Mouse (Mus musculus) forelimb bud, embryonic 11.5 days (tissue): ENCODE data around the gene Gm42420.

Source experiments
- DNase-seq: peaks from one replicate; pipeline ENCODE4 v3.0.0-alpha.2; 2012; ENCODE audit warnings: low read depth, low spot score

The Gm42420 gene

GRCm38 (mm10) chr6:39573791-39574554 lies 11.6 kb upstream of the Gm42420 start, which contains the start of gene Adck2:
Gene Adck2, plus strand, starts transcription at chr6:39573873.
- peak; percentile 73 for DNase-seq

- DNase-seq: no peak
Observed at GRCm38 (mm10) chr6:39574555-39574869, 11.0 kb upstream of the Gm42420 start.

GRCm38 (mm10) chr6:39574951-39575350 lies 10.6 kb upstream of the Gm42420 start:
- DNase-seq: no peak

DNA sequence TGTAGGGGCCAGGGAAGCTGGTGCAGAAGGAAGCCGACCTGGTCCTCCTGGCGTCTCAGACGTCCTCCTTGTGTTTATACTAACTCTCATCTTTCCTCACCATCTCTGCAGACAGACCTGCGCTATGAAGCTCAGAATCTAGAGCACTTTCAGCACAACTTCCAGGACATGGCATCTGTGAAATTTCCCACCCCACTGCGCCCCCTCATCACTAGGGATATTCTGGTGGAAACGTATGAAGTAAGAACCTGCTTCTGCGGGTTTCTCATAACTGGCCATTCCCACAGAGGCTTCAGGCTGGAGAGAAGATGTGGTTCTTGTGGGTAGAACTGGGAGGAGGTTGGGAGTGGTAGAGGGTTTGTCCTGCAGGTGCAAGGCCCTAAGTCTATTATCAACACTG lies 6.0 kb upstream of the Gm42420 start:
- no peak for DNase-seq

- no peak for DNase-seq
Observed at GRCm38 (mm10) chr6:39580558-39580957, 5.0 kb upstream of the Gm42420 start.

DNA sequence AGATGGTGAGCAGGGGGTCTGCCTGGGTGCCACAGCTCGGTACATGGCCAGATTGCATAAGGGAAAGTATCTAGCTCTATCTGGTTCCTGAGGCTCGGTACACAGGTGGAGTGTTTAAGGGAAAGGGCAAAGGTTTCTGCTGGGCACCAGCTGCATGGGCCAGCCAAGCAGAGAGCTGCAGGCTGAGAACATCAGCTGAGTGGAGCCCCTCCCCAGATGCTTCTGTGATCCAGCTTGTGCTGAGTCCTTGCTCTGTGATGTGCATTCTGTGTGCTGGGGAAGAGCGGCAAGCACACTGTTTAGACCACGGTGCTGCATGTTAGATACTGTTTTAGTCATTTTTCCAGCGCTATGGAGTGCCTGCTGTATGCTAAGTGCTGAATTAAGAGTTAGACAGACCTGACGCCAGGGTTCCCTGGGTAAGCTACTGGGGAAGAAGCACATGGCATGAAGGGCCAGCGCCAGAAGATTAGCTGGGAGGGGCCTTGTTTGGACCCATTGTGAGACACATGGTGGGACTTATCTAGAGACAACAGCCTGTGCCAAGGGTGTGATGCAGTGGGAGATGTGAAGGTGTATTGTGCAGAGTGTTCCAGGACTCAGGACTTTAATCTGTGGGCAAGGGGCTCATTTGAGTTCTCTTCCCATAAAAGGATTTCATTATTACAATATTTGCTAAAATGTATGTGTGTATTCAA lies 4.3 kb upstream of the Gm42420 start:
- no peak for DNase-seq

GRCm38 (mm10) chr6:39591481-39591880 lies 5.9 kb downstream of the Gm42420 start:
- no peak for DNase-seq

DNA sequence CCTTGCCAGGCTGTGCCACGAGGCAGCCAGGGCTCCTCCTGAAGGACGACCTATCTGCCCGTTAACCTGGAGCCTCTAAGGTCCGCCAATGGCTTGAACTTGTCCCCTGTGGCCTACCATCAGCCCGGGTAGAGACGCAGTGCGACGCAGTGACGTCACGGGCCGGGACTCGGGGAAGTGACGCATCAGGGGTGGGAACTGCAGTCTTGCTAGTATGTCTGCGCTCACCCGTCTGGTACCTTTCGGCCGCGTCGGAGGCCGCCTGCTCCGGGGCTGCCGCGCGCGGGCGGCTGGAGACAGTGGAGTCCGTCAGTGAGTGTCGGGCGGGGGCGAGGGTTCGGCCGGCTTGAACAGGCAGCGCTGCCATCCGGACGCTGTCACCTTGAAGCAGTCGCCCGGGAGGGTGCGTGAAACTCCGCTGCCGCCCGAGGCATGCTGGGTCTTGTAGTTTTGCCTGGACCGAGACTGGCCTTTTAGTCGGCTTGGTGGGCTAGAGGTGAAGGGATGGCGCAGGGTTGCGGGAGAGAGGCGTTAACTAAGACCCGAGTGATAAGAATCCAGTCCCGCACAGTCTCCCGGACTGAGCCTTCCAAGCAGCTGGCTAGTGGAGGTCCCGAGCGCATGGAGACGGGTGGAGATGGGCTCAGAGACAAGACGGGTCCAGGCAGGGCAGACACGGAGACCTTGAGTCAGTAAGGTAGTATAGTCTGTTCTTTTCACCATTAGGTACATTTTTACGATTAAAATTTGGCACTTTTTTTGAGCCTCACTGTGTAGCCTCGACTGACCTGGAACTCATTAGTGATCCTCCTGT lies 7.1 kb downstream of the Gm42420 start, which contains the start of gene Ndufb2:
TSS of gene Ndufb2 (plus strand) at position 174 of the 814 bp plus-strand sequence.
- peak; percentile 94 for DNase-seq

- DNase-seq: no peak
Observed at GRCm38 (mm10) chr6:39600851-39601250, 15.3 kb downstream of the Gm42420 start.

DNA sequence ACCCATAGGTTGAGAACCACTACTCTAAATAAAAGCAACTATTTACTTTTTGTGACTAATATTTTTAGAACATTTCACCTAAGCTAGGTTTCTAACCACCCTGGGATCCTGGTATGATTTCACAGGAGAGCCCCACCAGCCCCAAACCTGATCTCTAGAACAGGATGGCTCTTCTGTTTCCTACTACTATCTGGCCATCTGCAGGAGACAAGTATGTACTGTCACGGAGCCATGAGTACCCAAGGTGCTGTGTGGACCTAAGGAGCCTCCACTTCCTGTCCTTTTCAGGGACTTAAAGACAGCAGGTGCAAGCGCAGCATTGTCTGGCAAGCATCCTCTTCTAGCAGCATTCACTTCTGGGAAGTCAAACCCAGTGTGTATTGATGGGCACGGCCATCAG lies 16.3 kb downstream of the Gm42420 start:
- DNase-seq: no peak

- no peak for DNase-seq
Observed at GRCm38 (mm10) chr6:39604565-39604964, 19.0 kb downstream of the Gm42420 start.

DNA sequence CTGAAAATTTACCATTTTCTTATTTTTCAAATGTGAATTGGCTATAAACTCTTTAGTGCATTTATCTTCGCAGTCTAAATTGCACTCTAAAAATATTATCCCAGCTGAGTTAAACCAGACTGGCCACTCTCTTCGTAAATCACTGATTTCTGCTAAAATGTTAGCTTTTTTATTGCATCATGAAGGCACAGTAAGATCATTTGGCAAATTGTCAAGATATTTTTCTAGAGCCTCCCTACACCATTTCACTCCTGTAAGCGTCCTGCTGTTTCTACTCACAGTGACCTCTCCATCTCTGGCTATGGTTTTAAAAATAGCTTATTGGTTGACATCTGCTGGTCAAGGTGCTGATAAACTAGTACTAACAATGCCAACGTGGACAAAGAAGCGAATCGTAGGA lies 20.5 kb downstream of the Gm42420 start:
- DNase-seq: no peak

- DNase-seq: no peak
Observed at GRCm38 (mm10) chr6:39606862-39607261, 21.3 kb downstream of the Gm42420 start.

- DNase-seq: no peak
Observed at GRCm38 (mm10) chr6:39607365-39607764, 21.8 kb downstream of the Gm42420 start.

DNA sequence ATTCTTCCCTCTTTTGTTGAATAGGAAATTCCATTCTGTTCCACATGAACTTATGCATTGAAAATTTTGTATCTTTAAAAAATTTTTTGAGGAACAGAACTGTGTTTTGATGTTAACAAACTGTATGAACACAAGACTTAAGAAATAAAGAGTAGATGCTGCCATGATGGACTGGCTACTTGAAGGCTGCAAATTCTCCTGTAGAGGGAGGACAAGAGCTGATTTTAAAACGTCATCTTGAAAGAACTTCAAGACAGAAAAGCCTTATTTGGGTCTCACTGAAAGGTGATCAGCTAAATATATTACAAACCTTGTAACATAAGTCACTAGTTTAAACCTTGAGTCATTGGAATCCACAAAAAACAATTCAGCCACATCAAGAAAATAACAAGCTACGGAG lies 24.7 kb downstream of the Gm42420 start:
- DNase-seq: no peak

GRCm38 (mm10) chr6:39611296-39611695 lies 25.7 kb downstream of the Gm42420 start:
- DNase-seq: no peak
